Mouse (Mus musculus): ENCODE results near the gene 4931409K22Rik.
"Not testable (repeated sequence)": the region's sequence is repeated elsewhere in the genome, so short reads cannot be mapped to it uniquely, and the experiment has no call there.

The 4931409K22Rik gene

DNA sequence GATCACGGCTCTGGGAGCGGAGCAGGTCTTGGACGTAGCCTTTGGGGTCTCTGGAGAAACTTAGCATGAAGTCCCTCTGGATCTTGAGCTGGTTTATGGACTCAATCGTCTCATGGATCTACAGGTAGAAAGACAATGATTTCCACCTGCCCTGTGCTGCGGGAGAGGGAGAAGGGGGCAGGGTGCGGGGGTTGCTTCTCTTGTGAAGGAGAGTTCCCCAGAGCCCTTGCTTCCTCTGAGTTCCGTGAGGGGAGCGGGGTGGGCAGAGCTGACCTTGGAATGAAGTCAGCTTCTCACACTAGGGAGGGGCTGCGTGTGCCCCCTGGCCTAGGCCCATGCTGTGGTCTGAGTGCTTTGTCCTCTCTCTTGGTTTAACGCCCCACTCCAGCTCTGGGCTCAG is 36.6 kb upstream of the 4931409K22Rik start:
- no peak for DNase-seq (ENCODE audit: low spot score in 2 of 2)

DNA sequence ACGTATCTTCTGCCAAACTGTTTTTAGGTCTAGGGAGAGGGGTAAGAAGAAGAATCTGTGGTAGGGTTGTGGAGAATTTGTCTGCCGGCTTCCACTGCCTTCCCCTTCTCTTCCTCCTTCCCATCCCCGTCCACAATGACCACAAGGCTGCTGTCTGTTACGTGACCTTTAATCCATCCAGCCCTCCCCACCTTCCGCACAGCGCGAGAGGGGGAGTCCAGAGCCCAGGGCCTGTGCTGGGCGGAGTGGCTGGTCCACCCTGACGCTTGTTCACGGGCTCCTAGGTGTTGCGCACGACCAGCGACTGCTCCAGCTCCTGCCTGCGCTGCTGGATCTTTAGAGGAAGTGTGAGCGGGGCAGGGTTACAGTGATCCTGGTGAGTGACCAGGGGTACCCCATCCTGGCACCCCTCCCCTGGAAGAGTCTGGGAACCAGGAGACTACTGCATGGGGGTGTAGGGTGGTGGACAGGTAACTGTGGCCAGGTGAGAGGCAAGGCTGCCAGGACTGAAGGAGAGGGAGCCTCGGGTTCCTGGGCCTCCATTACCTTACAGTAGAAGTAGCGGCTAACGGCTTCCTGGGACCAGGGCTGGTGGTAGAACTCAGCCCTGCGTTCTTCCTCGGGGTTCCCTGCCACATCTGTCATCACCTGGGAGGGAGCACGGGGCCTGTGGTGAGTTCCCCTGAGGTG is 36.0 kb upstream of the 4931409K22Rik start:
- no peak for DNase-seq (ENCODE audit: low spot score in 2 of 2)

DNA sequence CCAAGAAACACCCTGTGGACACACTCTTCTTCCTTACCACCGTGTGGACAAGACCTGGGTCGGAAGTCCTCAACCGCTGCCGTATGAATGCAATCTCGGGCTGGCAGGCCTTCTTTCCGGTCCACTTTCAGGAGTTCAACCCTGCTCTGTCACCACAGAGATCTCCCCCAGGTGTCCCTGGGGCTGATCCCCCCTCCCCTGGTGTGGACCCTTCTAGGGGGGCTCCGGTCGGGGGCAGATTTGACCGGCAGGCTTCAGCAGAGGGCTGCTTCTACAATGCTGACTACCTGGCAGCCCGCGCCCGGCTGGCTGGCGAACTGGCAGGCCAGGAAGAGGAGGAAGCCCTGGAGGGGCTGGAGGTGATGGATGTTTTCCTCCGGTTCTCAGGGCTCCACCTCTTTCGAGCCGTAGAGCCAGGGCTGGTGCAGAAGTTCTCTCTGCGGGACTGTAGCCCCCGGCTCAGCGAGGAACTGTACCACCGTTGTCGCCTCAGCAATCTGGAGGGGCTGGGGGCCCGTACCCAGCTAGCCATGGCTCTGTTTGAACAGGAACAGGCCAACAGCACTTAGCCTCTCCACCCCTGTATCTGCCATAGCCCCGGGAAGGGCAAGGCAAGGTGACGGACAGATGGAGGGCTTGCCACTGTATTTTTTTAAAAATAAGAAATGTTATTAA is 35.3 kb upstream of the 4931409K22Rik start:
- DNase-seq (ENCODE audit: low spot score in 2 of 2): no peak

DNA sequence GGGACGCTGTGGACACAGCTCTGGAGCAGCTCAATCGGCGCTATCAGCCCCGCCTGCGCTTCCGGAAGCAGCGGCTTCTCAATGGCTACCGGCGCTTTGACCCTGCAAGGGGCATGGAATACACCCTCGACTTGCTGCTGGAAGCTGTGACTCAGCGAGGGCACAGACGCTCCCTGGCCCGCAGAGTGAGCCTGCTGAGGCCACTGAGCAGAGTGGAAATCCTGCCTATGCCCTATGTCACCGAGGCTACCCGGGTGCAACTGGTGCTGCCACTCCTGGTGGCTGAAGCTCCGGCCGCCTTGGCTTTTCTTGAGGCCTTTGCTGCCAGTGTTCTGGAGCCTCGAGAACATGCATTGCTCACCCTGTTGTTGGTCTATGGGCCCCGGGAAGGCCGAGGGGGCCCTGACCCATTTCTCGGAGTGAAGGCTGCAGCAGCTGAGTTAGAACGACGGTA is 34.7 kb upstream of the 4931409K22Rik start:
- no peak for DNase-seq (ENCODE audit: low spot score in 2 of 2)

DNA sequence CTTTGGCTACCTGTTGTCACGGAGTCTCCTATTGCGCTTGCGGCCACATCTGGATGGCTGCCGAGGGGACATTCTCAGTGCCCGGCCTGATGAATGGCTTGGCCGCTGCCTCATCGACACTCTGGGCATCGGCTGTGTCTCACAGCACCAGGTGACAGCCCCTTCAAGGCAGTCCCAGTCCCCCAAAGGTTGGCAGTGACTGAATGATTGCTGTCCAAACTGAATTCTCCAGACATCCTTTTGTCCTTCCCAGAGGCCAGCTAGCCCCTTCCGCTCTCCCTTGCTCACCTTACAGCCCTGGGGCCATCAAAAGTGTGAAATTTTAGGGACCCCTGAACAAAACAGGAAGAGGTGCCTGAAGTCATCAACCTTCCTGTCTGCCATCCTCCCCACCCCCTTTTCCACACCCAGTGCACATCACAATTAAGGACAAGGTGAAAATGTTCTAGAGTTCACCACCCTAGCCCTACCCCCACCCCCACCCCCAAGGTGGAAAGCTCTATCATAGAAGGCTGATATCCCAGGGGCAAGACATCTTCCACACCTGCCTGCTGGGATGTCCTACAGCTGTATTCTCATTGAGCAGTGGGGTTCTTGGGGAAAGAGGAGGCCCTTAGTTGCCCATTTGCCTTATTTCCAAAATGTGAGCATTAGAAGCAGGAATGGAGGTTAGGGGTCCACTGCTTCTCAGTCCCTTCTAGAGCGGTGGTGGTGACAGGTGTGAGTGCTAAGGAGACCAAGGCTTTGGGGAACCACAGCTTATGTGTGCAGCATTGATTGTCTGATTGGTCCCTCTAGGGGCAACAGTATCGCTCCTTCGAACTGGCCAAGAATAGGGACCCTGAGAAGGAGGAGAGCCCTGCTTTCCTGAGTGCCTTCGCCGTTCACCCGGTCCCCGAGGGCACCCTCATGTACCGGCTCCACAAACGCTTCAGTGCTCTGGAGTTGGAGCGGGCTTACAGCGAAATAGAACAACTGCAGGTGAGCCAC is 33.2 kb upstream of the 4931409K22Rik start:
- no peak for DNase-seq (ENCODE audit: low spot score in 2 of 2)

DNA sequence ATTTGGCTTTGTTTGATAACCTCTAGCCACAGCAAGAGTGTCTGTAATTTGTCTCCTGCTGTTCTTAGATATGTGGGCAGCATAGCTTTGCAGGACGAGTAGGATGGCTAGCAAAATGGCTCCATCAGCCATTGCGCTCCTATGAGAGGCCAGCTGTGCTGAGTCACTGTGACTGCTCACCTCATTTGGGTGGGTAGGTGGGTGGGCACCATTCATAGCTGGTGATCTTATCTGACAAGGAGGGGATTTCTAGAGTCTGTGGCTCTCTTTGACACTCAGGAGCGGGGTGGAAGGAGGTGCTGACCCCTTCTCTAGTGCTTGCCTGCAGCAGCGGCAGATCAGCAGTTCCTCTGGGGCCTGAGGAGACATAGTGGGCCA is 30.6 kb upstream of the 4931409K22Rik start:
- no peak for DNase-seq (ENCODE audit: low spot score in 2 of 2)

DNA sequence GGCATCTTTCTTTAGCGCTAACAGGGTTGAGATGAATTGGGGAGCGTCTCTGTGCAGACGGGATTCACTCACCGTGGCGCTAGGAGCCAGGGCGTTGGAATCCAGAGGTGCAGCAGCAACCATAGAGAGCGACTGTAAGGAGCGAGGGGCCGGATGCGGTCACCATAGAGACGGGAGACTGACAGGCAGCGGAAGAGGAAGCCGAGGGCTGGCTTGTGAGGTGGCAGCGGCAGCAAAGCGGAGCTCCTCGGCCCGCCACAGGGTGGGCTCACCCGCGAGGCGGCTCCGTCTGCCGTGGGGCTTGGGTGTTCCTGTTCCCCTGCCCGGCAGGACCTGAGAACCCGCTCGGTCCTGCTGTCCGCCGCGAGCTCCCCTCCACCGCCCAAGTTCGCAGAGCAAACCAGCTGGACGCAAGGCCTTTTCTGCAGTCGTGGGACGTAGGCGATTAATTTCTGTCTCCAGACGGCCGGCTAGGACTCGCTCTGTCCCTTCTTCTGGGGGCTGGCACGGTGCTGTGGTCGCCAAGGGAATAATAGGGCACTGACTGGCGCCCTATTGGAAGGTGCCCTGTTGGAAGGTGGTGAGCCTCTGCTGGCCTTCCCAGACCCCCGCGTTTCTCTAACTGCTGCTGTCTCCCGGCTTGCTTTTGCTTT is 30.1 kb upstream of the 4931409K22Rik start, which contains the start of gene Chpf2:
Gene Chpf2 (plus strand): TSS at position 195 of the 653 bp plus-strand sequence.
- peak; percentile 53 to 76 for DNase-seq (ENCODE audit: low spot score in 2 of 2)

DNA sequence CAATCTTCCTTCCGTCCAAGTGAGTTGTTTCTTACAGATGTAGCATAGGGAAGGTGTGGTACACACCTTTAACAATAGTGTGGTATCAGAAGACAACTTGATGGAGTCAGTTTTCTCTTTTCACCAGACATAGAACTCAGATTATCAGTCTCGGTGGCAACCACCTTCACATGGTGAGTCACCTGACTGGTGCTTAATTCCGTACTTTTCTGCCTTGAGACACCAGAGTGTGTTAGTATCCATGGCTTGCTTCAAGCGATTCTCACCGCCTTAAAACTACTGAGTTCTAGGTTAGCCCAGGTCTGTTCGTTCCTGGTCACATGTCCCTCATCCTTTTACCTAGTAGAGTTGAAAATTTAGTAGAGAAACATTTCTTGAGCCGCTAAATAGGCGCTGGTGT is 29.5 kb upstream of the 4931409K22Rik start:
- no peak for DNase-seq (ENCODE audit: low spot score in 2 of 2)

DNA sequence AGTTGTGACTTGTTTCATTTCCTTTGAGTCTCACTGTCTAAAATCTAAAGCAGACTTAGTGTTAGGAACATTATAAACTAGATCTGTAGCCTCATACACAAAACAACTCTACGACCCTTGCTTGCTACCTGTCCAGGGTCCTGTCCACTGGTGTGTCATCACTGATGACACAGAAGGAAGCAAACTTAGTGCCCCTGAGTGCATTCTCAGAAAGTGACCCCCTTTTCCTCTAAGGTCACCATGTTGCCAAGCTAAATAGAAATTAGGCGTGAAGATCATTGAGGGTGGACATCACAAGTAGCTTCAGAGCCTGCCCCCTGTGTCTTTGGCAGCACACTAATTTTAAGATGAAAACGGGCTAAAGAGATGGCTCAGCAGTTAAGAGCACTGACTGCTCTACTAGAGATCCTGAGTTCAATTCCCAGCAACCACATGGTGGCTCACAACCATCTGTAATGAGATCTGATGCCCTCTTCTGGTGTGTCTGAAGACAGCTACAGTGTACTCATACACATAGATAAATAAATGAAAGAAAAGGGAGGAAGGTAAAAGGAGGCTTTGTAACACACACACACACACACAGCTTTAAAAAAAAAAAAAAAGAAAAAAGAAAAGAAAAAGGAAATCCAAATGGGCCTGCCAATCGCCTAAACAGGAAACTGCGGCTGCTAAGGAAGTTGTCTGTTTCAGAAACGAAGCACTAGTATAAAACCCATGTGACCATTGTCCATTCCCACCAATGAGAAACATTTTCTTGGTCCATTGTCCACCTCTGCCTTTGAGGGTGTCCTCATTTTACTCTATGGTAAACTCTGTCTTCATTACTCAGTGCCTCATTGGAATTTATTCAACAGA is 21.7 kb upstream of the 4931409K22Rik start:
- DNase-seq (ENCODE audit: low spot score in 2 of 2): no peak

DNA sequence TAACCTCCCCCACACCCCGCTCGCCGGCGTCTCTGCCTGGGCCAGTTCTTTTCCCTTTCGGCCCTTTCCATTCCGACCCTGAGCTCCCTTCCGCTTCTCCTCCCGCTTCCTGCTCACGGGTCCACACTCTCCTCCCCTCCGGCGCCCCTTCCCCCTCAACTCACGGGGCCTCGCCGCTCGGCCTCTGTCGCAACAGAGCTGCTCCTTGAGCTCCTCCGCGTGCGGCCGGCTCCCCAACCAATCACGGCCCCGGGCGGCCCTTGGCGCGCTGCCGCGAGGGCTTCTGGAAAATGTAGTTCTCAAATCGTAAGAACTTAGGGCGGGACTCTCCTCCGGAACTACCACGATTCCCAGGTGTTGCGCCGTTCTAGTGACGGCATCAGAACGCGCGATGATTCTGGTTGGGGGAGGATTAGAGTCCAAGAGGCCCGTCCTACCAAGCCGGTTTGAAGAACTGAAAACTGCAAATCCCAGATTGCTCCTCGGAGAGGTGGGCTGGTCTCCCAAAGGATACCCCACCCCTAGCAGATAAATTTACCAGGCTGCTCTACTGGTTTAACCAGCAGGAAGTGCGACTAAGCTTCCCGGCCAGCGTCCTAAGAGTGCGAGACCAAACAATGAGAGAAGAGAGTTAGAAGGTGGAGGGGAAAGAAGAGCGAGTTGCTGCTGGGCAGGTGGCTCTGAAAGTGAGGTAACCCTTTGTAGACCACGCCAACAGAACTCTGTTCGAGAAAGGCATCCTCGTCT is 20.7 kb upstream of the 4931409K22Rik start, which contains the start of gene Abcf2:
Gene Abcf2 (minus strand): TSS at position 285 of the 747 bp plus-strand sequence.
- DNase-seq (ENCODE audit: low spot score in 2 of 2): peak; percentile 97 to 99

DNA sequence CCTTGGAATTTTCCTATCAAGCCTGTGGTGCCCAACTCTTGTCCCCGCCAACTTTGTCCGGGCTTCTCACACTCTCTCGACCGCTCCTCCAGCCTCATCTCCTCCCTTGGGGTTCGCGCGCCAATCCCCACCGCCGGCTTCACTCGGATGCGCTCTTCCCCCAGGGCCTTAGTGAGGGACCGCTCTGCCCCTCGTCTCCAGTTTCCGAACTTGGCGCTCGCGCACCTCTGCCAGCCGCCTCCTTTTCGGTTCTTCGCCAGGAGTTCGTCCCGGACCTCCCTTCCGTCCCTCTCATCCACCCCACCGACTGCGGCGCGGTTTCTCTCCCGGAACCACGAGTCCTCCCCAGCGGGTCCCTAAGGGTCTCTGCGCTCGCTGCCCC is 20.2 kb upstream of the 4931409K22Rik start:
- no peak for DNase-seq (ENCODE audit: low spot score in 2 of 2)

DNA sequence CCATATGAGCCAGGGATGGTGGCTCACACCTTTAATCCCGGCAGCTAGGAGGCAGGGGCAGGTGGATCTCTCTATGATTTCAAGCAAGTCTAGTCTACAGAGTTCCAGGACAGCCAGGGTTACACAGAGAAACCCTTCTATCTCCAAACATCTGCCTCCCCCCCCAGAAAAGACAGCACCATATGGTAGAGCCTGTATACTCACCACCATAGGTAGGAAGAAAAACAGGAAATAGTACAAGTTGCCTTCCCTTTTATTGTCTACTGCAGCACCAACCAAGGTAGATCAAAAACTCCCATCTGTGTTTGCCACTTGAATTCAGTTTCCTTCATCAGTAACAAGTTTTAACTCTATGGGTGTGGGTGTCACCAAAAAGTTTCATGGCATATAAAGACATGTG is 19.3 kb upstream of the 4931409K22Rik start:
- no peak for DNase-seq (ENCODE audit: low spot score in 2 of 2)

DNA sequence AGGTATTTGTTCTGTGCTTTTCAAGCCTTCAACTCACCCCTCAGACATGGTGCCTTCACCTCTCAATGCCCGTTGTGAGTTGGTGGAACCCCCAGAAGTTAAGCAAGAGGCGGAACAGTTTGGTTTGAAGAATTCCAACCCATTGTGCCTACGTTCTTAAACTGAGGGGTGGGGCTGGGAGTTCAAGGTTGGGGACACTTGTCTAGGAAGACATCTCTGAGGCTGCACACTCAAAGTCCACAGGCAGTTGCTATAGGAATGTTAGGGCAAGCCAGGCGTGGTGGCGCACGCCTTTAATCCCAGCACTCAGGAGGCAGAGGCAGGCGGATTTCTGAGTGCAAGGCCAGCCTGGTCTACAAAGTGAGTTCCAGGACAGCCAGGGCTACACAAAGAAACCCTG is 1.3 kb downstream of the 4931409K22Rik start:
- not testable (repeated sequence) for DNase-seq (ENCODE audit: low spot score in 2 of 2)

DNA sequence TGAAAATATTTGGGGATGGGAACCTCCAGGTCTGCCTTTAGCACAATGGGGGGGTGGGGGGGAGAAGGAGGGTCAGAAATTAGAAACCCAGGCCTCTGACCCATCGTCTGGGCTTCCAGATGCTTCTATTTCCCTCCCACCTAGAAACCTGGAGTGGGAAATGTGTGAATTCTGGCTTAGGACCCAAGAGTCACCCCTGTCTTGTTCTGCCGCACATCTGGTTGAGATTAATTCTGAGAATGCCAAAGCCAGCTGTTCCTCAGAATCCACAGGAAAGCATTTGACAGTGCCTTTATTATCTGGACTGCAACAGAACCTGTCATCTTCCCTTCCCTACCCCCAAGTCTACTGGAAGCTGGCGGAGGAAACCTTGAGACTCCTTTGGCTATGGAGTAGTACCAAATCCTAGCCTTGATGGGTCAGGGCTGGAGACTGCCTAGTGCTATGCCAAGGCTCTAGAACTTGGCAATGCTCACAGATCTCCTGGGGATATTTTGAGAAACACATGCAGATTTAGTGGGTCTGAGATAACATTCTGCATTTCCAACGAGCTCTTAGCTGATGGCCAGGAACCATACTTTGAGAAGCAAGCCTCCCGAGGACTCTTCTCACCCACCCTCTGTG is 2.9 kb downstream of the 4931409K22Rik start:
- DNase-seq (ENCODE audit: low spot score in 2 of 2): no peak

DNA sequence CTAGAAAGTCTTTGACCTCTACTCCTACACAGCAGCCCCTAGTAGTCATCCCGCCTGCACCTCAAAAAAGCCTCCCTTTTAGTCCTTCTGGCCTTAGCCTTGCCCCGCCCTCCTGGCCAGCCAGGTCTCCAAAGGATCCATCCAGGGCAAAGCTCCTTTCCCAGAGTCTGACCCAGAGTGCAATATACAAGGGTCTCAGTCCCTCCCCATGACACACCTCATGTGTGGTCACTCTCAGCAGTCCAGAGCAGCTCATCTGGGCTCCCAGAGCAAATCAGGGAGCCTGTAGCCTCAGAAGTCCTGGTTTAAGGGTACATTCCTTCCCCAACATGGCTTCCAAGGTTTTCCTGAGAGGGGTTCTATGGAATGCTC is 5.3 kb downstream of the 4931409K22Rik start:
- no peak for DNase-seq (ENCODE audit: low spot score in 2 of 2)

DNA sequence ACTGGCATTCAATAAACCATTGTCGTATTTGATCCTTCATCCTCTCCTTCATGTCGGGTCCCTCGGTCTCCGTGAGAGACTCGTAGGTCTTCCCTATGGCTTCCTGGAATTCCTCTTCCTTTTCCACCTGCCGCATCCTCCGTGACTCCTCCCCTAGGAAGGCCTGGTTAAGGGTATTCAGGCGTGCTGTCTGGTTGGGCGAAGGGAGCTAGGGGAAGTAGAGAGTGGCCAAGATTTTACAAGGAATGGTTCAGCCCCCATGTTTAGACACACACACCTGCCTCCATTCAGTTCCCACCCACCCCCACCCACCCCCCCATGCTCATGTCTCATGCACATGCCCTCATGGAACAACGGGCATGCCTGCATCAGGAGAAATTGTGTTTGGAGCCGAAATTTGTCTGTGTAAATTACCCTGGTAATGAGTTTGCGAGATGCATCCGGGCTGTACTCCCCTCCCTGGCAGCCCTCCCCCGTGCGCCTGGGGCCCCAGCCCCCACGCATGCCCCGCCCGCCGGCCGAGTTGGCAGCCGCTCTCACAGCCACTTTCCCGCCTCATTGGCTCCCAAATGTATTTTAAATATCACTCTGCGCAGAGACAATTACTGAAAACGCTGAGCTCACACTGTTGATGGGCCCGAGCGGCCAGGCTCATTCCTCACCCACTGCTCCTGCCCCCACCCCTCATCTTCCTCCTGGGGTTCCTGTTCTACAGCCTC is 5.9 kb downstream of the 4931409K22Rik start:
- no peak for DNase-seq (ENCODE audit: low spot score in 2 of 2)

DNA sequence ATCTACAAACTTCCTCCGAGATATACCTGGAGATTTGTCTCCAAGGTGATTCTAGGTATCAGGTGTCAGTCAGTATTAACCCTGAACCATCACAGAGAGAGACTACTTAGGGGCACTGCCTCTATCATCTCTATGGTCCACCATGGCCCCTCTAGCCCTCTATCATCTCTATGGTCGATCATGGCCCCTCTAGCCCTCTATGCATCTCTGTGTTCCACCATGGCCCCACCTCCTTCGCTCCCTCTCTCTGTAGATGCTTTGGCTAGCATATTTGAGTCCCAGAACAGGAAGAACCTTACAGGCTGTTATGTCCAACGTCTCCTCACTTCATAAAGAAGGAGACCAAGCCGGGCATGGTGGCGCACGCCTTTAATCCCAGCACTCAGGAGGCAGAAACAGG is 14.0 kb downstream of the 4931409K22Rik start:
- no peak for DNase-seq (ENCODE audit: low spot score in 2 of 2)

DNA sequence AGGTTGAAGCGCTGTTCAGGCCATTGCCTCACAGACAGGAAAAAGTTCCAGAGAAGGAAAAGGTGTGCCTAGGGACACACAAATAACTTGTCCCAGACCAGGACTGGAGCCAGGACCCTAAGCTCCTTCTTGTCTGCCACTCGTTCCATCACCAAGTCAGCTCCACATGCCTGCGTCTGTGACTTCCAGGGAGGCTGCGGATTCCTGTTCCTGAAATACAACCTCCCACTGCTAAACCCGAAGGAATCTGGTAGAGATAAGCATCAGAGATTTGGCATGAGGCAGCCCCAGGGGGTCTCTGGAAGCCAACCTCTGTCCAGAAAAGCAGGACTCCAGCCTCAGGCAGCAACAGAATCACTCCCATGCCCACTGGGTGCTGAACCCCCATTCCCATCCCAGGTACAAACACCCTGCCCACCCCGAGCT is 15.5 kb downstream of the 4931409K22Rik start:
- DNase-seq (ENCODE audit: low spot score in 2 of 2): no peak

Measured in spleen, postnatal 14 days (tissue).